Mouse (Mus musculus) lung, embryonic 14.5 days (tissue): ENCODE measurements around the gene Ikbke. TPM values are rescaled to one million over a fixed set of nuclear protein-coding genes. Genes with fewer than 3 reads are reported as not detected.

Source experiments
- ATAC-seq: fragments of 200-750 bp; cut with Nextera tagmentation; 2 replicates; pipeline ENCODE4 v1.8.0; 2017; ENCODE audit warnings: mild to moderate bottlenecking, moderate TSS enrichment, moderate library complexity; ENCODE audit not compliant: insufficient read depth
- DNase-seq: peaks from one replicate; pipeline ENCODE4 v3.0.0-alpha.2; 2015
- H3K27ac ChIP-seq: fragments of 300-500 bp; sonication (generic); 2 replicates; pipeline ENCODE4 v1.5.1; 2014; ENCODE audit warnings: low read depth, mild to moderate bottlenecking, moderate library complexity
- H3K27me3 ChIP-seq: fragments of 300-500 bp; sonication (generic); 2 replicates; pipeline ENCODE4 v1.6.1; 2014; ENCODE audit warnings: low read length, control low read depth; ENCODE audit not compliant: insufficient read depth
- H3K36me3 ChIP-seq: fragments of 300-500 bp; sonication (generic); 2 replicates; pipeline ENCODE4 v1.6.1; 2014; ENCODE audit warnings: control low read depth; ENCODE audit not compliant: insufficient read depth
- H3K4me1 ChIP-seq: fragments of 300-500 bp; sonication (generic); 2 replicates; pipeline ENCODE4 v1.6.1; 2014; ENCODE audit warnings: antibody characterized with exemption, control low read depth; ENCODE audit not compliant: insufficient read depth
- H3K4me2 ChIP-seq: fragments of 300-500 bp; sonication (generic); 2 replicates; pipeline ENCODE4 v1.6.1; 2014; ENCODE audit warnings: mild to moderate bottlenecking
- H3K4me3 ChIP-seq: fragments of 300-500 bp; sonication (generic); 2 replicates; pipeline ENCODE4 v1.5.1; 2014; ENCODE audit warnings: low read depth, low read length
- H3K9ac ChIP-seq: fragments of 300-500 bp; sonication (generic); 2 replicates; pipeline ENCODE4 v1.6.1; 2014
- H3K9me3 ChIP-seq: fragments of 300-500 bp; sonication (generic); 2 replicates; pipeline ENCODE4 v1.6.1; 2016; ENCODE audit warnings: low read depth, low read length, control low read depth
- CTCF ChIP-seq: IDR thresholded peaks from 2 replicates; pipeline ENCODE4 v1.5.1; 2016; ENCODE audit warnings: antibody characterized with exemption, low read depth
- WGBS: fragments of 180-500 bp; shearing (Covaris S2); extraction: QIAGEN DNeasy Blood & Tissue Kit; methylation state at CpG from one replicate; pipeline ENCODE4 v1.1.7; 2014; 5-methylcytosine and 5-hydroxymethylcytosine counted together
- polyA plus RNA-seq: library from polyadenylated mRNA; unstranded; fragments of >200 nt; fragmentation: Nextera tagmentation; extraction: Ambion mirVana; gene quantifications from 2 replicates; pipeline ENCODE4 v1.2.1, GENCODE M21; 2014

Gene Ikbke
- polyA plus RNA-seq, 1 experiment from 2014 or later, result 2.3 TPM

DNA sequence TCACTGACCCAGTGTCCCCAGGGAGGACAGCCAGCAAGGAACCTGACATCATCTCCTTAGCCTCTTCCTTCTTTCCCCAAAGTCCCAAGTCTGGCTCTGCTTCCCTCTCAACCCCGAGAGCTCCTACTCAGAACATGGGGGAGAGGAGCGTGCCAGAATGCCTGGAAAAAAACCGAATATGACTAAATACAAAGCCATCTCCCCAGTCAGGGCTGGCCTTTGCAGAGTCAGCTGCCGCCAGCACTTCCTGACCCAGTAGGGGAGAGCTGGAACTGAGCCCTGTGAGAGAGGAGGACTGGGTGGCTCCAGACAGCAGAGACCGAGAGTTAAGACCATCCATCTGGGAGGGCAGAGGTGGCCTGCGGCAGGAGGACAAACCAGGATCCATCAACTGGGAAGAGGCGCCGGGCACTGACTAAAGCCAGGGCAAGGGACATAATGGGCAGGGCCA is 40.5 kb downstream of the Ikbke start:
- H3K4me2 ChIP-seq, result no peak overlapping the region
- peak; percentile 83 for DNase-seq
- no peak overlapping the region for H3K9ac ChIP-seq
- H3K4me1 ChIP-seq, result no peaks in the 10 kb centered on the region
- H3K36me3 ChIP-seq, result no peaks in the 10 kb centered on the region
- H3K27me3 ChIP-seq, result peaks cover 15% of the 10 kb centered on the region
- peak overlapping the region; percentile 38; the same call in 1 of the 2 replicates for H3K27ac ChIP-seq
- 34% methylated on average over 8 of the region's 8 CpGs for WGBS
- no peak for TF ChIP-seq CTCF
- no peak overlapping the region for H3K4me3 ChIP-seq
- no peaks in the 10 kb centered on the region for H3K9me3 ChIP-seq
- ATAC-seq, result peak; percentile 85

GRCm38 (mm10) chr1:131236077-131236476 is 43.3 kb downstream of the Ikbke start:
- Histone ChIP-seq H3K36me3 (no peaks in the 10 kb centered on the region), H3K27me3 (no peaks in the 10 kb centered on the region), H3K4me2 (no peak overlapping the region), H3K27ac (no peak overlapping the region), H3K9ac (no peak overlapping the region), H3K4me1 (no peaks in the 10 kb centered on the region), H3K4me3 (no peak overlapping the region), H3K9me3 (no peaks in the 10 kb centered on the region)
- 35% methylated on average over 7 of the region's 7 CpGs for WGBS
- ATAC-seq, result no peak
- no peak for TF ChIP-seq CTCF
- no peak for DNase-seq

DNA sequence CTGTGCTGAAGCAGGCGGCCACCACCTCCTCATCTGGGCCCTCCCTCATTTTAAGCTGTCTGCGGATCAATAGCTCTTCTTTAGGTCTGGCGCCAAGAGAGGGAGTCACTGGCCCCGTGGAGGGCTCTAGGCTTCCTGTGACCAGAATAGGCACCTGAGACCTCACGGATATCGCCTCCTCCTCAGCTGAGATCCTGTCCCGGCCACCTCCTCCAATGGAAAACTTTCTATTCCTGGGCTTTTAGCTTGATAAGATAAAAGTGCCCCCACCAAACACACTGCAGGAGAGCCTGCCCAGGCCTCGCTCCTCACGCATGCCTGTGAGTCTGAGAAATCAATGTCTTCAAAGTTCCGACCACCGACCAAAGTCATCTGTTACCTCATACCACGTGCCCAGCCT is 45.9 kb downstream of the Ikbke start:
- Histone ChIP-seq H3K9ac (no peak overlapping the region), H3K4me3 (no peak overlapping the region), H3K9me3 (no peaks in the 10 kb centered on the region), H3K27me3 (no peaks in the 10 kb centered on the region), H3K4me2 (no peak overlapping the region), H3K4me1 (no peaks in the 10 kb centered on the region), H3K36me3 (no peaks in the 10 kb centered on the region), H3K27ac (no peak overlapping the region)
- TF ChIP-seq CTCF, result no peak
- WGBS, result 47% methylated on average over 12 of the region's 12 CpGs
- no peak for DNase-seq
- no peak for ATAC-seq

GRCm38 (mm10) chr1:131228659-131229058 is 50.7 kb downstream of the Ikbke start:
- no peak for TF ChIP-seq CTCF
- ATAC-seq (no peak), DNase-seq (no peak)
- Histone ChIP-seq H3K4me2 (no peak overlapping the region), H3K4me3 (no peak overlapping the region), H3K4me1 (no peaks in the 10 kb centered on the region), H3K9me3 (no peaks in the 10 kb centered on the region), H3K27me3 (no peaks in the 10 kb centered on the region), H3K9ac (no peak overlapping the region), H3K36me3 (no peaks in the 10 kb centered on the region), H3K27ac (no peak overlapping the region)
- 74% methylated on average over 5 of the region's 5 CpGs for WGBS

DNA sequence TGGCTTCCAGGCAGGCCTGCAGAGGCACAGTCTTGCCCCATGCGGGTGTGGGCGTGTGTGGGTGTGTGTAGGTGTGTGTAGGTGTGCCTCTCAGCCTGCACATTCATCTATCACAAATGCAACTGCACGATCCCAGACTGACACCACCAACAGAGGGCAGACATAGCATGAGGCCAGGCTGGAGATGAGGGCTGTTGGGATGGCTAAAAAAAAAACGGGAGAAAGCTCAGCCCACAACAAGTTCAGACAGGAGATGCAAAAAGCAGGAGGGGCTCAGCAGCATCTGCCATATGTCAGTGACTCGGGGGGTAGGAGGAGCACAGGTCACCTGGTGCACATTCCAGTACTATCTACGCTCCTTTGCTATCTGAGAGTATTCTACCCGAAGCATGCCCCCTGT is 51.2 kb downstream of the Ikbke start:
- Histone ChIP-seq H3K36me3 (no peaks in the 10 kb centered on the region), H3K4me1 (no peaks in the 10 kb centered on the region), H3K27ac (no peak overlapping the region), H3K27me3 (no peaks in the 10 kb centered on the region), H3K9ac (no peak overlapping the region), H3K9me3 (no peaks in the 10 kb centered on the region), H3K4me2 (no peak overlapping the region), H3K4me3 (no peak overlapping the region)
- ATAC-seq (no peak; the same call in 1 of the 2 replicates), DNase-seq (no peak)
- TF ChIP-seq CTCF, result 0 out of 2 replicates have a peak, but pooled peaks have one; percentile 26
- WGBS, result 45% methylated on average over 7 of the region's 7 CpGs

GRCm38 (mm10) chr1:131224848-131225471 is 54.4 kb downstream of the Ikbke start:
- Histone ChIP-seq H3K27me3 (no peaks in the 10 kb centered on the region), H3K36me3 (no peaks in the 10 kb centered on the region), H3K4me3 (no peak overlapping the region), H3K9me3 (no peaks in the 10 kb centered on the region), H3K9ac (no peak overlapping the region), H3K4me2 (no peak overlapping the region), H3K27ac (no peak overlapping the region), H3K4me1 (no peaks in the 10 kb centered on the region)
- 50% methylated on average over 12 of the region's 12 CpGs for WGBS
- no peak for TF ChIP-seq CTCF
- no peak for DNase-seq
- ATAC-seq, result 0 out of 2 replicates have a peak, but pooled peaks have one; percentile 26

GRCm38 (mm10) chr1:131223345-131223744 is 56.1 kb downstream of the Ikbke start:
- H3K27ac ChIP-seq, result no peak overlapping the region
- H3K9ac ChIP-seq, result no peak overlapping the region
- DNase-seq (peak; percentile 62), ATAC-seq (0 out of 2 replicates have a peak, but pooled peaks have one; percentile 24)
- TF ChIP-seq CTCF, result no peak
- H3K9me3 ChIP-seq, result no peaks in the 10 kb centered on the region
- H3K36me3 ChIP-seq, result no peaks in the 10 kb centered on the region
- WGBS, result 56% methylated on average over 2 of the region's 2 CpGs
- H3K4me1 ChIP-seq, result no peaks in the 10 kb centered on the region
- H3K27me3 ChIP-seq, result no peaks in the 10 kb centered on the region
- H3K4me2 ChIP-seq, result no peak overlapping the region
- no peak overlapping the region for H3K4me3 ChIP-seq
